Mouse (Mus musculus) hindbrain, embryonic 14.5 days (tissue): ENCODE measurements around the gene Tma16. TPM values are rescaled to one million over a fixed set of nuclear protein-coding genes. Genes with fewer than 3 reads are reported as not detected.

Experiments used
- ATAC-seq: fragments of 200-750 bp; cut with Nextera tagmentation; 2 replicates; pipeline ENCODE4 v1.8.0; 2017; ENCODE audit warnings: moderate number of reproducible peaks, mild to moderate bottlenecking, moderate TSS enrichment, moderate library complexity; ENCODE audit not compliant: low FRiP score
- DNase-seq: peaks from one replicate; pipeline ENCODE4 v3.0.0-alpha.2; 2015; ENCODE audit warnings: low spot score
- H3K27ac ChIP-seq: fragments of 300-500 bp; sonication (generic); 2 replicates; pipeline ENCODE4 v1.5.1; 2014; ENCODE audit warnings: mild to moderate bottlenecking, moderate library complexity
- H3K27me3 ChIP-seq: fragments of 300-500 bp; sonication (generic); 2 replicates; pipeline ENCODE4 v1.6.1; 2014; ENCODE audit warnings: mild to moderate bottlenecking, low read length, mixed read lengths; ENCODE audit not compliant: control insufficient read depth, insufficient read depth
- H3K36me3 ChIP-seq: fragments of 300-500 bp; sonication (generic); replicated peaks from 2 replicates; pipeline ENCODE4 v1.6.1; 2014; ENCODE audit not compliant: control insufficient read depth, insufficient read depth
- H3K4me1 ChIP-seq: fragments of 300-500 bp; sonication (generic); replicated peaks from 2 replicates; pipeline ENCODE4 v1.6.1; 2014; ENCODE audit warnings: antibody characterized with exemption, low read length, mixed read lengths; ENCODE audit not compliant: control insufficient read depth, insufficient read depth
- H3K4me2 ChIP-seq: fragments of 300-500 bp; sonication (generic); replicated peaks from 2 replicates; pipeline ENCODE4 v1.6.1; 2014; ENCODE audit warnings: mild to moderate bottlenecking, moderate library complexity
- H3K4me3 ChIP-seq: fragments of 300-500 bp; sonication (generic); replicated peaks from 2 replicates; pipeline ENCODE4 v1.5.1; 2014; ENCODE audit warnings: mild to moderate bottlenecking, low read length
- H3K9ac ChIP-seq: fragments of 300-500 bp; sonication (generic); 2 replicates; pipeline ENCODE4 v1.6.1; 2014
- H3K9me3 ChIP-seq: fragments of 300-500 bp; sonication (generic); 2 replicates; pipeline ENCODE4 v1.6.1; 2016; ENCODE audit warnings: low read length; ENCODE audit not compliant: control insufficient read depth
- WGBS: fragments of 180-500 bp; shearing (Covaris S2); extraction: QIAGEN DNeasy Blood & Tissue Kit; methylation state at CpG from one replicate; pipeline ENCODE4 v1.1.7; 2014; 5-methylcytosine and 5-hydroxymethylcytosine counted together
- polyA plus RNA-seq: library from polyadenylated mRNA; unstranded; fragments of >200 nt; fragmentation: Nextera tagmentation; extraction: Ambion mirVana; gene quantifications from 2 replicates; pipeline ENCODE4 v1.2.1, GENCODE M21; 2014

Gene Tma16
- polyA plus RNA-seq, 1 experiment from 2014 or later = 9.8 TPM

DNA sequence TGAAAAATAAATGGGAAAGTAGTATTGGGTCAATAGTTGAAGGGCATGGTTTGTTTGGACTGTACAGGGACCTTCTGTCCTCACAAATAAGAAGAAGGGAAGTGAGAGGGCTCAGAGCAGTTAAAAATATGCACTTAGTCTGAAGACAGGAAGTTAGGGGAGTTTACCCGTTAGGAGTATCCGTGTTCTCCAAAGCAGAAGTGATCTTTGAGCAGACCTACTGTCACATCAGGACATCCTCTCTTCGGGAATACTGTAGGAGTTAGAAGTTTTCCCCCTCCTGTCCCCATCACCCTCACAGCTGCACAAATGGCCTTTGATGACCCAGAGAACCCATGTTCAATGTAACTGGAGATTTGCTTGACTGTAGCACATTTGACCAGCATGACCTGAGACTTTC is 48.4 kb downstream of the Tma16 start:
- Histone ChIP-seq H3K9ac (no peak overlapping the region), H3K36me3 (no peaks in the 10 kb centered on the region), H3K9me3 (no peaks in the 10 kb centered on the region), H3K4me1 (no peaks in the 10 kb centered on the region), H3K27me3 (no peaks in the 10 kb centered on the region), H3K4me2 (no peak overlapping the region), H3K27ac (no peak overlapping the region), H3K4me3 (no peak overlapping the region)
- ATAC-seq (no peak), DNase-seq (no peak)
- 91% methylated on average over 3 of the region's 3 CpGs for WGBS

DNA sequence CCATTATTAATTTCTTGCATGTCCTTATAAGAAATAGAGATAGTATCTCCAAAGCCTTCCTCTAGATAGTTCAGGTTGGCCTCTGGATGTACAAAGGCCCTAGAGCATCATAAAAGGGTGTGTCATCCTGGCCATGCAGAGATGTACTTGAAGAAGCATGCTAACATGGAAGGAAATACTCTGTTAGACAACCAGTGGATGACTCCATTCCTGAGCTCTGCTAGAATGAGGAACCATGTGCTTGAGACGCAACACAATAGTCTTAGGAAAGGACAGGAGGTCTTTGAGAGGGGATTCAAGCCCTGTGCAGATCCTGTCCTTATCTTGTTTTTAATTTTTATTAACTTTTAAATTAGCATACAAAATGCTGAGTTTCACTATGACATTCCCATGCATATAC is 49.5 kb downstream of the Tma16 start:
- no peaks in the 10 kb centered on the region for H3K9me3 ChIP-seq
- DNase-seq = no peak
- no peak for ATAC-seq
- H3K27me3 ChIP-seq = no peaks in the 10 kb centered on the region
- no peak overlapping the region for H3K9ac ChIP-seq
- no peak overlapping the region for H3K4me3 ChIP-seq
- no peak overlapping the region for H3K27ac ChIP-seq
- no peaks in the 10 kb centered on the region for H3K4me1 ChIP-seq
- H3K36me3 ChIP-seq = no peaks in the 10 kb centered on the region
- WGBS = 96% methylated on average over 1 of the region's 1 CpGs
- H3K4me2 ChIP-seq = no peak overlapping the region

GRCm38 (mm10) chr8:66433577-66433976 is 52.8 kb downstream of the Tma16 start:
- Histone ChIP-seq H3K9ac (no peak overlapping the region), H3K36me3 (no peaks in the 10 kb centered on the region), H3K9me3 (no peaks in the 10 kb centered on the region), H3K27me3 (no peaks in the 10 kb centered on the region), H3K27ac (no peak overlapping the region), H3K4me2 (no peak overlapping the region), H3K4me3 (no peak overlapping the region), H3K4me1 (no peaks in the 10 kb centered on the region)
- no peak for ATAC-seq
- DNase-seq = no peak

- Histone ChIP-seq H3K4me1 (no peaks in the 10 kb centered on the region), H3K9ac (no peak overlapping the region), H3K36me3 (no peaks in the 10 kb centered on the region), H3K27me3 (no peaks in the 10 kb centered on the region), H3K4me3 (no peak overlapping the region), H3K27ac (no peak overlapping the region), H3K4me2 (no peak overlapping the region), H3K9me3 (no peaks in the 10 kb centered on the region)
- 78% methylated on average over 2 of the region's 2 CpGs for WGBS
- DNase-seq = no peak
- no peak for ATAC-seq
Observed at GRCm38 (mm10) chr8:66430639-66431038, 55.7 kb downstream of the Tma16 start.

Other genes with a start within 250 kb of the Tma16 start
- gene Tktl2, start 25.2 kb upstream of the Tma16 start, polyA plus RNA-seq = not detected in 2 replicates
- gene Npy5r, start 201.6 kb upstream of the Tma16 start, polyA plus RNA-seq = 1.3 and 2.5 TPM in 2 replicates
- 9.0 and 9.7 TPM in 2 replicates for gene Npy1r, start 210.7 kb upstream of the Tma16 start, polyA plus RNA-seq